Mouse (Mus musculus): Measurements from ENCODE around the gene Zbtb49. TPM values are rescaled to one million over a fixed set of nuclear protein-coding genes. Genes with fewer than 3 reads are reported as not detected.

Gene Zbtb49
- polyA plus RNA-seq, 1 experiment from 2014 or later = 24.6 TPM

- Histone ChIP-seq H3K36me3 (peaks cover 36% of the 10 kb centered on the region), H3K4me1 (peaks cover 12% of the 10 kb centered on the region), H3K4me2 (replicated peaks) (no peak overlapping the region), H3K9ac (no peak overlapping the region), H3K27ac (no peak overlapping the region), H3K9me3 (replicated peaks) (no peaks in the 10 kb centered on the region), H3K4me3 (no peak overlapping the region), H3K27me3 (peaks cover 20% of the 10 kb centered on the region; the same call in 1 of the 2 replicates)
- 98% methylated on average over 2 of the region's 2 CpGs for WGBS
- no peak for ATAC-seq (ENCODE audit: low FRiP score)
These were observed 16.4 kb upstream of the Zbtb49 start for GRCm38 (mm10) chr5:38236627-38237026.

- H3K4me3 ChIP-seq = no peak overlapping the region
- H3K9ac ChIP-seq = no peak overlapping the region
- H3K36me3 ChIP-seq = peaks cover 48% of the 10 kb centered on the region
- H3K4me2 ChIP-seq (replicated peaks) = no peak overlapping the region
- H3K4me1 ChIP-seq = peaks cover under 1% of the 10 kb centered on the region; the same call in 1 of the 2 replicates
- no peak for ATAC-seq (ENCODE audit: low FRiP score)
- 69% methylated on average over 4 of the region's 4 CpGs for WGBS
- H3K27ac ChIP-seq = no peak overlapping the region
- H3K27me3 ChIP-seq = peaks cover 20% of the 10 kb centered on the region; the same call in 1 of the 2 replicates
- no peaks in the 10 kb centered on the region for H3K9me3 ChIP-seq (replicated peaks)
These were observed 15.2 kb upstream of the Zbtb49 start for GRCm38 (mm10) chr5:38235422-38235821.

- peak overlapping the region; percentile 93 for H3K4me3 ChIP-seq
- H3K36me3 ChIP-seq = peaks cover 15% of the 10 kb centered on the region; the same call in 1 of the 2 replicates
- 1% methylated on average over 35 of the region's 35 CpGs for WGBS
- H3K4me1 ChIP-seq = peaks cover 20% of the 10 kb centered on the region
- H3K27me3 ChIP-seq = no peaks in the 10 kb centered on the region
- H3K4me2 ChIP-seq (replicated peaks) = peak overlapping the region; percentile 89
- peak overlapping the region; percentile 80 for H3K27ac ChIP-seq
- ATAC-seq (ENCODE audit: low FRiP score) = no peak; the same call in none of the 2 replicates
- H3K9me3 ChIP-seq (replicated peaks) = no peaks in the 10 kb centered on the region
- peak overlapping the region; percentile 86 for H3K9ac ChIP-seq
These were observed 418 bp downstream of the Zbtb49 start for GRCm38 (mm10) chr5:38219771-38220307.

- 62% methylated on average over 6 of the region's 6 CpGs for WGBS
- no peak for ATAC-seq (ENCODE audit: low FRiP score)
- H3K4me2 ChIP-seq (replicated peaks) = no peak overlapping the region
- H3K9me3 ChIP-seq (replicated peaks) = no peaks in the 10 kb centered on the region
- H3K27me3 ChIP-seq = no peaks in the 10 kb centered on the region
- no peaks in the 10 kb centered on the region for H3K4me1 ChIP-seq
- no peak overlapping the region for H3K9ac ChIP-seq
- no peak overlapping the region for H3K4me3 ChIP-seq
- H3K27ac ChIP-seq = no peak overlapping the region
- peaks cover 70% of the 10 kb centered on the region for H3K36me3 ChIP-seq
These were observed 7.2 kb downstream of the Zbtb49 start for GRCm38 (mm10) chr5:38213009-38213408.

GRCm38 (mm10) chr5:38211691-38212090 lies 8.6 kb downstream of the Zbtb49 start:
- no peaks in the 10 kb centered on the region for H3K9me3 ChIP-seq (replicated peaks)
- 84% methylated on average over 8 of the region's 8 CpGs for WGBS
- ATAC-seq (ENCODE audit: low FRiP score) = no peak
- H3K4me1 ChIP-seq = no peaks in the 10 kb centered on the region
- no peaks in the 10 kb centered on the region for H3K27me3 ChIP-seq
- H3K9ac ChIP-seq = no peak overlapping the region
- H3K4me3 ChIP-seq = no peak overlapping the region
- peaks cover 81% of the 10 kb centered on the region for H3K36me3 ChIP-seq
- H3K4me2 ChIP-seq (replicated peaks) = no peak overlapping the region
- no peak overlapping the region for H3K27ac ChIP-seq

- Histone ChIP-seq H3K9me3 (replicated peaks) (no peaks in the 10 kb centered on the region), H3K27me3 (no peaks in the 10 kb centered on the region), H3K9ac (no peak overlapping the region), H3K4me2 (replicated peaks) (no peak overlapping the region), H3K4me3 (no peak overlapping the region), H3K4me1 (no peaks in the 10 kb centered on the region), H3K36me3 (peaks cover 78% of the 10 kb centered on the region), H3K27ac (no peak overlapping the region)
- 83% methylated on average over 8 of the region's 8 CpGs for WGBS
- no peak for ATAC-seq (ENCODE audit: low FRiP score)
These were observed 11.3 kb downstream of the Zbtb49 start for GRCm38 (mm10) chr5:38208985-38209384.

GRCm38 (mm10) chr5:38205303-38205726 lies 14.9 kb downstream of the Zbtb49 start:
- Histone ChIP-seq H3K9me3 (replicated peaks) (no peaks in the 10 kb centered on the region), H3K4me2 (replicated peaks) (no peak overlapping the region), H3K27ac (no peak overlapping the region), H3K36me3 (peaks cover 84% of the 10 kb centered on the region), H3K9ac (no peak overlapping the region), H3K27me3 (no peaks in the 10 kb centered on the region), H3K4me3 (no peak overlapping the region), H3K4me1 (no peaks in the 10 kb centered on the region)
- ATAC-seq (ENCODE audit: low FRiP score) = no peak
- 82% methylated on average over 7 of the region's 7 CpGs for WGBS

GRCm38 (mm10) chr5:38199686-38200085 lies 20.6 kb downstream of the Zbtb49 start:
- 100% methylated on average over 2 of the region's 2 CpGs for WGBS
- 0 out of 2 replicates have a peak, but pooled peaks cover 5% of the 10 kb centered on the region for H3K4me1 ChIP-seq
- no peaks in the 10 kb centered on the region for H3K9me3 ChIP-seq (replicated peaks)
- peaks cover 57% of the 10 kb centered on the region for H3K36me3 ChIP-seq
- no peaks in the 10 kb centered on the region for H3K27me3 ChIP-seq
- ATAC-seq (ENCODE audit: low FRiP score) = no peak
- no peak overlapping the region for H3K27ac ChIP-seq
- H3K9ac ChIP-seq = no peak overlapping the region
- H3K4me2 ChIP-seq (replicated peaks) = no peak overlapping the region
- no peak overlapping the region for H3K4me3 ChIP-seq

- Histone ChIP-seq H3K9ac (no peak overlapping the region), H3K4me2 (replicated peaks) (no peak overlapping the region), H3K27me3 (no peaks in the 10 kb centered on the region), H3K36me3 (peaks cover 34% of the 10 kb centered on the region), H3K4me1 (0 out of 2 replicates have a peak, but pooled peaks cover 5% of the 10 kb centered on the region), H3K9me3 (replicated peaks) (no peaks in the 10 kb centered on the region), H3K27ac (no peak overlapping the region), H3K4me3 (no peak overlapping the region)
- 21% methylated on average over 7 of the region's 7 CpGs for whole genome bisulfite sequencing
- peak; percentile 69; the same call in 1 of the 2 replicates for ATAC-seq (ENCODE audit: low FRiP score)
These were observed 22.8 kb downstream of the Zbtb49 start for GRCm38 (mm10) chr5:38197482-38197823.

GRCm38 (mm10) chr5:38196821-38197481 lies 23.3 kb downstream of the Zbtb49 start:
- WGBS = 79% methylated on average over 5 of the region's 5 CpGs
- no peak overlapping the region for H3K4me2 ChIP-seq (replicated peaks)
- peaks cover 29% of the 10 kb centered on the region for H3K36me3 ChIP-seq
- ATAC-seq (ENCODE audit: low FRiP score) = no peak
- H3K27ac ChIP-seq = no peak overlapping the region
- H3K4me1 ChIP-seq = 0 out of 2 replicates have a peak, but pooled peaks cover 5% of the 10 kb centered on the region
- no peak overlapping the region for H3K4me3 ChIP-seq
- no peaks in the 10 kb centered on the region for H3K9me3 ChIP-seq (replicated peaks)
- H3K27me3 ChIP-seq = no peaks in the 10 kb centered on the region
- no peak overlapping the region for H3K9ac ChIP-seq

GRCm38 (mm10) chr5:38195941-38196340 lies 24.3 kb downstream of the Zbtb49 start:
- Histone ChIP-seq H3K4me3 (no peak overlapping the region), H3K27me3 (no peaks in the 10 kb centered on the region), H3K9ac (no peak overlapping the region), H3K4me1 (0 out of 2 replicates have a peak, but pooled peaks cover 5% of the 10 kb centered on the region), H3K27ac (no peak overlapping the region), H3K4me2 (replicated peaks) (no peak overlapping the region), H3K9me3 (replicated peaks) (no peaks in the 10 kb centered on the region), H3K36me3 (peaks cover 19% of the 10 kb centered on the region)
- ATAC-seq (ENCODE audit: low FRiP score) = no peak

GRCm38 (mm10) chr5:38194946-38195345 lies 25.3 kb downstream of the Zbtb49 start:
- ATAC-seq (ENCODE audit: low FRiP score) = no peak
- H3K36me3 ChIP-seq = peaks cover 12% of the 10 kb centered on the region
- H3K4me1 ChIP-seq = 0 out of 2 replicates have a peak, but pooled peaks cover 5% of the 10 kb centered on the region
- H3K4me3 ChIP-seq = no peak overlapping the region
- H3K4me2 ChIP-seq (replicated peaks) = no peak overlapping the region
- no peaks in the 10 kb centered on the region for H3K9me3 ChIP-seq (replicated peaks)
- H3K27me3 ChIP-seq = no peaks in the 10 kb centered on the region
- H3K9ac ChIP-seq = no peak overlapping the region
- no peak overlapping the region for H3K27ac ChIP-seq
- WGBS = 44% methylated on average over 2 of the region's 2 CpGs

GRCm38 (mm10) chr5:38190907-38191306 lies 29.4 kb downstream of the Zbtb49 start:
- H3K4me1 ChIP-seq = 0 out of 2 replicates have a peak, but pooled peaks cover 5% of the 10 kb centered on the region
- no peaks in the 10 kb centered on the region for H3K27me3 ChIP-seq
- no peak overlapping the region for H3K4me3 ChIP-seq
- no peaks in the 10 kb centered on the region for H3K9me3 ChIP-seq (replicated peaks)
- H3K9ac ChIP-seq = no peak overlapping the region
- no peaks in the 10 kb centered on the region for H3K36me3 ChIP-seq
- 89% methylated on average over 3 of the region's 3 CpGs for WGBS
- no peak overlapping the region for H3K4me2 ChIP-seq (replicated peaks)
- H3K27ac ChIP-seq = no peak overlapping the region
- ATAC-seq (ENCODE audit: low FRiP score) = no peak
